Mouse (Mus musculus) embryonic facial prominence, embryonic 12.5 days (tissue): ENCODE data around the gene Glud1. TPM values are rescaled to one million over a fixed set of nuclear protein-coding genes. Genes with fewer than 3 reads are reported as not detected.

Experiments used
- ATAC-seq: fragments of 200-750 bp; cut with Nextera tagmentation; 2 replicates; pipeline ENCODE4 v1.8.0; 2017; ENCODE audit not compliant: insufficient number of reproducible peaks, insufficient read depth, low FRiP score, low TSS enrichment
- H3K27ac ChIP-seq: fragments of 300-500 bp; sonication (generic); 2 replicates; pipeline ENCODE4 v1.5.1; 2016; ENCODE audit warnings: mild to moderate bottlenecking
- H3K27me3 ChIP-seq: fragments of 300-500 bp; sonication (generic); 2 replicates; pipeline ENCODE4 v1.6.1; 2016; ENCODE audit warnings: mild to moderate bottlenecking, moderate library complexity
- H3K36me3 ChIP-seq: fragments of 300-500 bp; sonication (generic); 2 replicates; pipeline ENCODE4 v1.6.1; 2016; ENCODE audit warnings: mild to moderate bottlenecking
- H3K4me1 ChIP-seq: fragments of 300-500 bp; sonication (generic); 2 replicates; pipeline ENCODE4 v1.6.1; 2016
- H3K4me2 ChIP-seq: fragments of 300-500 bp; sonication (generic); replicated peaks from 2 replicates; pipeline ENCODE4 v1.6.1; 2016; ENCODE audit warnings: mild to moderate bottlenecking, moderate library complexity
- H3K4me3 ChIP-seq: fragments of 300-500 bp; sonication (generic); 2 replicates; pipeline ENCODE4 v1.5.1; 2016; ENCODE audit warnings: mild to moderate bottlenecking
- H3K9ac ChIP-seq: fragments of 300-500 bp; sonication (generic); 2 replicates; pipeline ENCODE4 v1.6.1; 2016; ENCODE audit warnings: mild to moderate bottlenecking, moderate library complexity
- H3K9me3 ChIP-seq: fragments of 300-500 bp; sonication (generic); 2 replicates; pipeline ENCODE4 v1.6.1; 2016; ENCODE audit warnings: mild to moderate bottlenecking, moderate library complexity
- WGBS: fragments of 180-500 bp; shearing (Covaris S2); methylation state at CpG from one replicate; pipeline ENCODE4 v1.1.7; 2016; 5-methylcytosine and 5-hydroxymethylcytosine counted together
- polyA plus RNA-seq: library from polyadenylated mRNA; unstranded; fragments of >200 nt; fragmentation: Nextera tagmentation; extraction: Ambion mirVana; gene quantifications from 2 replicates; pipeline ENCODE4 v1.2.1, GENCODE M21; 2016

The Glud1 gene
- polyA plus RNA-seq, 1 experiment from 2014 or later = 102 TPM

- ATAC-seq = no peak
- Histone ChIP-seq H3K36me3 (no peaks in the 10 kb centered on the region), H3K4me1 (peaks cover 4% of the 10 kb centered on the region; the same call in 1 of the 2 replicates), H3K27me3 (no peaks in the 10 kb centered on the region), H3K4me3 (no peak overlapping the region), H3K9me3 (no peaks in the 10 kb centered on the region), H3K4me2 (no peak overlapping the region), H3K27ac (no peak overlapping the region), H3K9ac (no peak overlapping the region)
- 83% methylated on average over 3 of the region's 3 CpGs for WGBS
Measured at GRCm38 (mm10) chr14:34370921-34371320, 60.4 kb downstream of the Glud1 start.

DNA sequence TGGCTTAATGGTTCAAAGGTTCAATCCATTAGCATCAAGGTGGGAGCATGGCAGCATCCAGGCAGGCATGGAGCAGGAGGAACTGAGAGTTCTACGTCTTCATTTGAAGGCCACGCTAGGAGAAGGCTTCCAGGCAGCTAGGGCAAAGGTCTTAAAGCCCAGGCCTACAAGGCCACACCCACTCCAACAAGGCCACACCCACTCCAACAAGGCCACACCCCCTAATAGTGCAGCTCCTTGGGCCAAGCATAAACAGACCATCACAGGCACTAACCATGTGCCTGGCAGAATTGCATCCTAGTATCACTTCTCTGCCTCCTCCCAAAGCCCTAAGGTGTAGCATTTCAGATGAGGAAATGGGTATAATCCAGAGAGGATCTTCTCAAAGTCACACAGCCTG lies 61.2 kb downstream of the Glud1 start:
- no peak for ATAC-seq
- H3K9ac ChIP-seq = no peak overlapping the region
- no peaks in the 10 kb centered on the region for H3K36me3 ChIP-seq
- WGBS = 83% methylated on average over 2 of the region's 2 CpGs
- H3K4me3 ChIP-seq = no peak overlapping the region
- H3K27ac ChIP-seq = no peak overlapping the region
- H3K9me3 ChIP-seq = no peaks in the 10 kb centered on the region
- H3K4me1 ChIP-seq = peaks cover 4% of the 10 kb centered on the region; the same call in 1 of the 2 replicates
- no peak overlapping the region for H3K4me2 ChIP-seq
- no peaks in the 10 kb centered on the region for H3K27me3 ChIP-seq

GRCm38 (mm10) chr14:34372646-34373045 lies 62.1 kb downstream of the Glud1 start:
- no peaks in the 10 kb centered on the region for H3K36me3 ChIP-seq
- no peak for ATAC-seq
- H3K9me3 ChIP-seq = no peaks in the 10 kb centered on the region
- H3K4me2 ChIP-seq = no peak overlapping the region
- H3K27ac ChIP-seq = no peak overlapping the region
- H3K4me1 ChIP-seq = peaks cover 4% of the 10 kb centered on the region; the same call in 1 of the 2 replicates
- 80% methylated on average over 6 of the region's 6 CpGs for WGBS
- H3K4me3 ChIP-seq = no peak overlapping the region
- no peak overlapping the region for H3K9ac ChIP-seq
- H3K27me3 ChIP-seq = no peaks in the 10 kb centered on the region

DNA sequence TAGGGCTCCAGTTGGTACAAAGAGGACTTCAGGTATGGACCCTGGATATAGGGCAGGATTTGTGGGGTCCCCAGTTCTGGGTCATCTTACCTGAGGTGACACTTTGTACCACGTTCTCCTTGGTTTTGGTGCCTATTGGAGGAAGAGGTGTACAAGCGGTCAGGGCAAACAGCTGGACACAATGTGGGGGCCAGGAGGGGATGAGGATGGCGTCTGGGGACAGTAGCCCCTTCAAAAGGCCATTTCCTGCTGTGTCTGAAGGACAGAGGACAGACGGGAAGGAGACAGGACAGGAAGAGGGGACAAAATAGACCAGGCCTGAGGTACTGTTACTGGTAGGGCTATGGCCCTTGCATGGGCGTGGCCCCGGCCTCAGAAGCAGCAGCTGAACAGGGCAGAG lies 63.1 kb downstream of the Glud1 start:
- Histone ChIP-seq H3K27ac (no peak overlapping the region), H3K36me3 (no peaks in the 10 kb centered on the region), H3K4me3 (no peak overlapping the region), H3K27me3 (no peaks in the 10 kb centered on the region), H3K9ac (no peak overlapping the region), H3K4me1 (peaks cover 13% of the 10 kb centered on the region), H3K4me2 (0 out of 2 replicates have a peak overlapping the region, but pooled peaks have one; percentile 7), H3K9me3 (no peaks in the 10 kb centered on the region)
- 68% methylated on average over 6 of the region's 6 CpGs for WGBS
- no peak for ATAC-seq

DNA sequence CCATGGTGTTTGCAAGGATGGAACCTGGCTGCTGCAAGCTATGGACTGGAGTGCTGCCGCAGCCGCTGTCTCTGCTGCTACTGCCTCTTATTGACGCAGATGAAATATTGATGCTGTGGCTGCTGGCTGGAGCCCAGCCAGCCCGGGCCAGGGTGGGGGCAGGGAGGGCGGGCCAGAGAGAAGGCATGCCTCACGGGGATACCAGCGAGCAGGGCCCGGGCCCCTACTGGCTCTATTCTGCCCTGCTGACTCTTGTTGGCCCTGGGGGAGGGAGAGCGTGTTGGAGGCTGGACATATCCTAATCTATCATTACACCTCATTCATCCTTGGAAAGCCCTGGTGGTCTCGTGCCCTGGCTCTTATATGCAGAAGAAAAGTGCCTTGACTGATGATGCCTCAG lies 64.0 kb downstream of the Glud1 start, which contains the start of gene Sncg:
Sncg (minus strand) TSS at position 213 of the 400 bp plus-strand sequence.
- peaks cover 18% of the 10 kb centered on the region for H3K4me1 ChIP-seq
- H3K9ac ChIP-seq = no peak within 1 kb of the TSS
- H3K27me3 ChIP-seq = no peaks in the 10 kb centered on the region
- H3K4me3 ChIP-seq = no peak within 1 kb of the TSS
- H3K36me3 ChIP-seq = no peaks in the 10 kb centered on the region
- no peaks in the 10 kb centered on the region for H3K9me3 ChIP-seq
- ATAC-seq = no peak
- H3K27ac ChIP-seq = no peak within 1 kb of the TSS
- H3K4me2 ChIP-seq = no peak within 1 kb of the TSS
- WGBS = 65% methylated on average over 10 of the region's 10 CpGs

DNA sequence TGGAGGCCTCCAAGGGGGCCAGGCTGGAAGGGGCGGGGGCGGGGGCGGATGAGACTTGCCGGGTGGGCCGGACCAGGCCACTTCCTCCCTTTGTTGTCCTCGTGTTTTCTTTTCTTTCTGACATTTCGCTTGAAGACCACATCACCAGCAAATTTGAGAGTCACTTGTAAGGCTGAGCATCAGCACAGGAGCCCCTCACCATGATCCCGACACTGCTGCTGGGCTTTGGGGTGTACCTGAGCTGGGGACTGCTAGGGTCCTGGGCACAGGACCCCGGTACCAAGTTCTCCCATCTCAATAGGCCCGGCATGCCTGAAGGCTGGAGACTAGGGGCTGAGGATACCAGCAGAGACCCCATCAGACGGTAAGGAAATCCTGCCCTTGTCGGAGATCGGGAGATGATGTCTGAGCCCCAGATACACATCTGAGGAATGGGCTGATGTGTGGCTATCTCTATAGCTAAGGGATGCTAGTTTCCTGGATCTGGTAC lies 64.9 kb downstream of the Glud1 start, which contains the start of gene Mmrn2:
Mmrn2 (plus strand) TSS at position 51 of the 490 bp plus-strand sequence.
- Histone ChIP-seq H3K27ac (0 out of 2 replicates have a peak within 1 kb of the TSS, but pooled peaks have one; percentile 17), H3K36me3 (no peaks in the 10 kb centered on the region), H3K4me3 (no peak within 1 kb of the TSS), H3K4me2 (peak within 1 kb of the TSS; percentile 11; the same call in 1 of the 2 replicates), H3K27me3 (no peaks in the 10 kb centered on the region), H3K9ac (no peak within 1 kb of the TSS), H3K4me1 (peaks cover 18% of the 10 kb centered on the region), H3K9me3 (no peaks in the 10 kb centered on the region)
- 81% methylated on average over 13 of the region's 13 CpGs for WGBS
- no peak for ATAC-seq

DNA sequence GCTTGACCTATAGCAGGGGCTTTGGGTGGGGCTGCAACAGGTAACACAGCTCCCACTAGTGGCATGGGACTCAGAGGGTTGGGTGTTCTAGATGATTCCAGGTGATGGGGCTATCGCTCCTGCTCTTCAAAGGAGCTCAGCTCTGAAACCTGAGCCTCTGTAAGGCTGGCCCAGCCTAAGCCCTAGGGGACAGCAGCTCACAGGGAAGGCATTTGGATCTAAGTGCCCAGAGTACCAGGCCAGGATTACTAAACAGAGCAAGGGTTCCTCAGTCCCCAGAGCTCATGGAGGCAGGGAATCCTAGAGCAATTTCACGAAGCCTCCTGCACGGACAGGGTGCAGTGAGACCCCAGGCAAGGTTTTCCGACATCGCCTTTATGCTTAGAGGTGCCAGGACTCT lies 65.4 kb downstream of the Glud1 start:
- Histone ChIP-seq H3K9ac (no peak overlapping the region), H3K9me3 (no peaks in the 10 kb centered on the region), H3K4me1 (peaks cover 18% of the 10 kb centered on the region), H3K4me2 (peak overlapping the region; percentile 11; the same call in 1 of the 2 replicates), H3K4me3 (no peak overlapping the region), H3K27me3 (no peaks in the 10 kb centered on the region), H3K36me3 (no peaks in the 10 kb centered on the region), H3K27ac (no peak overlapping the region)
- no peak for ATAC-seq
- WGBS = 66% methylated on average over 5 of the region's 5 CpGs

- H3K27me3 ChIP-seq = no peaks in the 10 kb centered on the region
- H3K36me3 ChIP-seq = no peaks in the 10 kb centered on the region
- H3K4me2 ChIP-seq = no peak overlapping the region; the same call in none of the 2 replicates
- WGBS = 71% methylated on average over 4 of the region's 4 CpGs
- ATAC-seq = no peak
- H3K4me3 ChIP-seq = no peak overlapping the region
- no peak overlapping the region for H3K27ac ChIP-seq
- H3K9ac ChIP-seq = no peak overlapping the region
- peaks cover 18% of the 10 kb centered on the region for H3K4me1 ChIP-seq
- H3K9me3 ChIP-seq = no peaks in the 10 kb centered on the region
Measured at GRCm38 (mm10) chr14:34377121-34377520, 66.6 kb downstream of the Glud1 start.

DNA sequence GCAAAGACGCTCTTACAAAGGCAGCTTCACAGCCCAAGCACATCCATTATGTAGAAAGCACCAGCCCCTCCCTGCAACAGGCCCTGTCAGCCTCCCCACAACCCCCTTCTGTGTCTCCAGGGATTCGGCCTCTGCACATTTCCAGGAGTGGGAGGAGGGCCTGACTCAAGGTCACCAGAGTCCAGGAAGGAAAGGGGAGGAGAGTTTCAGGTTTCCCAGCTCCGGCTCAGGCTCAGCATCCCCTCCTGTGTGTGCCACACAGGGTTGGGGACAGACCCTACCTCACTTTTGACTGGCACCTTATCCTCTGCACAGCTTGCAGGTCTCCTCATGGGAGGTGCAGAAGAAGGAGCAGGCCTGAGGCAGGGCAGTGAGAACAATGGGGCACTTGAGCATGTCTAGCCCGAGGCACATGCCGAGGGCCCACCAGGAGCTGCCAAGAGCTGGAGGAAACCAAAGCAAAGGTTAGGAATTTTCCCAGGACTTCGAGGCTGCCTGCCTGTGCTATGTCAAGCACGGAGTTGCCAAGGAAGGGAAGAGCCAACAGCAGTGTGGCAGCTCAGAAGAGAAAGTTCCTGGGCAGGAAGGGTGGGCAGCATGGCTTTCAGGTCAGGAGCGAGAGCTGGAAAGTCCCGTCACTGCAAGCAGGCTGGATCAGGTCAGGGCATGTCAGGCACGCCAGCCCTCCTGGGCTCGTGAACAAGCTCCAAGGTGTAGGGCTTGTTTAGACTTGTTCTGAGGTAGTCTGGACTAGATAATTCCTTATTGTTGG lies 68.2 kb downstream of the Glud1 start:
- Histone ChIP-seq H3K27ac (peak overlapping the region; percentile 76), H3K9ac (no peak overlapping the region), H3K4me2 (no peak overlapping the region), H3K4me1 (peaks cover 18% of the 10 kb centered on the region), H3K27me3 (no peaks in the 10 kb centered on the region), H3K36me3 (no peaks in the 10 kb centered on the region), H3K9me3 (no peaks in the 10 kb centered on the region; the same call in 1 of the 2 replicates), H3K4me3 (no peak overlapping the region)
- ATAC-seq = peak; percentile 68; the same call in 1 of the 2 replicates
- 20% methylated on average over 11 of the region's 11 CpGs for WGBS

GRCm38 (mm10) chr14:34382921-34383704 lies 72.6 kb downstream of the Glud1 start:
- Histone ChIP-seq H3K4me2 (no peak overlapping the region), H3K27ac (no peak overlapping the region), H3K36me3 (no peaks in the 10 kb centered on the region), H3K4me3 (no peak overlapping the region), H3K9ac (no peak overlapping the region), H3K9me3 (no peaks in the 10 kb centered on the region; the same call in 1 of the 2 replicates), H3K4me1 (peaks cover 10% of the 10 kb centered on the region), H3K27me3 (no peaks in the 10 kb centered on the region)
- 87% methylated on average over 9 of the region's 9 CpGs for WGBS
- no peak for ATAC-seq

GRCm38 (mm10) chr14:34393295-34393694 lies 82.8 kb downstream of the Glud1 start:
- H3K9me3 ChIP-seq = no peaks in the 10 kb centered on the region
- H3K4me2 ChIP-seq = no peak overlapping the region
- peaks cover 9% of the 10 kb centered on the region for H3K36me3 ChIP-seq
- H3K4me1 ChIP-seq = no peaks in the 10 kb centered on the region
- no peak overlapping the region for H3K27ac ChIP-seq
- no peaks in the 10 kb centered on the region for H3K27me3 ChIP-seq
- H3K4me3 ChIP-seq = no peak overlapping the region
- no peak for ATAC-seq
- WGBS = 67% methylated on average over 4 of the region's 4 CpGs
- no peak overlapping the region for H3K9ac ChIP-seq
